Mouse (Mus musculus): ENCODE measurements around the gene Sugt1.
A peak's percentile ranks its signal among the peaks of the same experiment; 100 is the strongest.

The Sugt1 gene

GRCm38 (mm10) chr14:79606867-79607266 is 19.4 kb downstream of the Sugt1 start:
- DNase-seq (ENCODE audit: low read depth): no peak

- DNase-seq (ENCODE audit: low read depth): no peak
Observed at GRCm38 (mm10) chr14:79607352-79607751, 19.9 kb downstream of the Sugt1 start.

- no peak for DNase-seq (ENCODE audit: low read depth)
Observed at GRCm38 (mm10) chr14:79608286-79608685, 20.8 kb downstream of the Sugt1 start.

- peak; percentile 48 for DNase-seq (ENCODE audit: low read depth)
Observed at GRCm38 (mm10) chr14:79617121-79617828, 29.8 kb downstream of the Sugt1 start.

- DNase-seq (ENCODE audit: low read depth): no peak
Observed at GRCm38 (mm10) chr14:79619802-79620201, 32.3 kb downstream of the Sugt1 start.

- no peak for DNase-seq (ENCODE audit: low read depth)
Observed at GRCm38 (mm10) chr14:79621143-79621542, 33.7 kb downstream of the Sugt1 start.

- no peak for DNase-seq (ENCODE audit: low read depth)
Observed at GRCm38 (mm10) chr14:79632330-79632729, 44.8 kb downstream of the Sugt1 start.

- no peak for DNase-seq (ENCODE audit: low read depth)
Observed at GRCm38 (mm10) chr14:79633196-79633595, 45.7 kb downstream of the Sugt1 start.

- no peak for DNase-seq (ENCODE audit: low read depth)
Observed at GRCm38 (mm10) chr14:79636814-79637213, 49.3 kb downstream of the Sugt1 start.

GRCm38 (mm10) chr14:79642063-79642462 is 54.6 kb downstream of the Sugt1 start:
- no peak for DNase-seq (ENCODE audit: low read depth)

- no peak for DNase-seq (ENCODE audit: low read depth)
Observed at GRCm38 (mm10) chr14:79645378-79645777, 57.9 kb downstream of the Sugt1 start.

GRCm38 (mm10) chr14:79649680-79650079 is 62.2 kb downstream of the Sugt1 start:
- DNase-seq (ENCODE audit: low read depth): peak; percentile 18

- DNase-seq (ENCODE audit: low read depth): no peak
Observed at GRCm38 (mm10) chr14:79652654-79653053, 65.2 kb downstream of the Sugt1 start.

- no peak for DNase-seq (ENCODE audit: low read depth)
Observed at GRCm38 (mm10) chr14:79658286-79658685, 70.8 kb downstream of the Sugt1 start.

GRCm38 (mm10) chr14:79658748-79659508 is 71.4 kb downstream of the Sugt1 start:
- DNase-seq (ENCODE audit: low read depth): no peak

- no peak for DNase-seq (ENCODE audit: low read depth)
Observed at GRCm38 (mm10) chr14:79660467-79660866, 73.0 kb downstream of the Sugt1 start.

GRCm38 (mm10) chr14:79661005-79661917 is 73.8 kb downstream of the Sugt1 start:
- DNase-seq (ENCODE audit: low read depth): peak; percentile 60

GRCm38 (mm10) chr14:79662001-79662400 is 74.5 kb downstream of the Sugt1 start, which contains the start of gene Cnmd:
TSS of gene Cnmd (minus strand) at chr14:79662170.
- no peak for DNase-seq (ENCODE audit: low read depth)

GRCm38 (mm10) chr14:79671008-79671407 is 83.5 kb downstream of the Sugt1 start:
- DNase-seq (ENCODE audit: low read depth): no peak

- DNase-seq (ENCODE audit: low read depth): no peak
Observed at GRCm38 (mm10) chr14:79672567-79672966, 85.1 kb downstream of the Sugt1 start.

- no peak for DNase-seq (ENCODE audit: low read depth)
Observed at GRCm38 (mm10) chr14:79673083-79674013, 85.9 kb downstream of the Sugt1 start.

Measured in 416B (cell line).